Mouse (Mus musculus) adrenal gland, adult 18-20 months (tissue): ENCODE data around the gene Rhcg. TPM values are rescaled to one million over a fixed set of nuclear protein-coding genes. Genes with fewer than 3 reads are reported as not detected.
A peak's percentile ranks its signal among the peaks of the same experiment; 100 is the strongest.

Experiments
- DNase-seq, 2 experiments: peaks; one replicate each; pipeline ENCODE4 v3.0.0; 2021 to 2022; ENCODE audit warnings: low spot score in 2 of 2
- total RNA-seq, 2 experiments: library from RNA; stranded (reverse); gene quantifications; 1 replicate in 1 of 2; 2 replicates in 1 of 2; pipeline ENCODE4 v1.2.3; 2021

The Rhcg gene
- total RNA-seq, 2 experiments from 2014 or later: 13.8 to 22.0 TPM

DNA sequence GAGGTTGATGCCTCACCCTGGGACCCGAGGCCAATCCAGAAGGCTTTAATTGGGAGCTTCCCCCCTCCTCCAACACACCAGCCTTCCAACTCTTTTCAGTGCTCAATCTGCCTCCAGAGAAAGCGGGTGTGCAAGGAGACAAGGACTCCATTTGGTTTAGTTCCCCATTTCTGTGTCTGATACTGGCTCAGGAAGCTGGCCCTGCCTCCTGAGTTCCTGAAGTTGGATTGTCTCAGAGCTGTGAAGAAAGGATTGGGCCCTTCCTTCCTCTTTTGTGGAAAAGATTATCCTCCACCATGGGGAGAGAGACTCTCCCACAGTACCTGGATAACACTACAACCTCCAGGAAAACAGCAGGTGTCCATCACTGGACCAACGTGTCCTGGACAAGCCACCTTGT lies 10.7 kb downstream of the Rhcg start:
- no peak for DNase-seq

DNA sequence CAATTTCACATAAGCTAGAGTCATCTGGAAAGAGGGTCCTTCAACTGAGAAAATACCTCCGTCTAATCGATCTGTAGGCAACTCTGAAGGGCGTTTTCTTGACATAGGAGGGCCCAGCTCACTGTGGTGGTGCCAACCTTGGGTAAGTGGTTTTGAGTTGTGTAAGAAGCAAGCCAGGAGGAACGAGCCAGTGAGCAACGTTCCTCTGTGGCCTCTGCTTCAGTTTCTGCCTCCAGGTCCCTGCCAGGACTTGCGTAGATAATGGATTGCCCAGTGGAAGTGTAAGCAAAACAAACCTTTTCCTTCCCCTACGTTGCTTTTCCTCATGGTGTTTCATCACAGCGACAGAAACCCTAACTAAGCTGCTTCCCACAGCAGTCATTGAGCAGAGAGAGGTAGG lies 15.5 kb downstream of the Rhcg start:
- DNase-seq: no peak

DNA sequence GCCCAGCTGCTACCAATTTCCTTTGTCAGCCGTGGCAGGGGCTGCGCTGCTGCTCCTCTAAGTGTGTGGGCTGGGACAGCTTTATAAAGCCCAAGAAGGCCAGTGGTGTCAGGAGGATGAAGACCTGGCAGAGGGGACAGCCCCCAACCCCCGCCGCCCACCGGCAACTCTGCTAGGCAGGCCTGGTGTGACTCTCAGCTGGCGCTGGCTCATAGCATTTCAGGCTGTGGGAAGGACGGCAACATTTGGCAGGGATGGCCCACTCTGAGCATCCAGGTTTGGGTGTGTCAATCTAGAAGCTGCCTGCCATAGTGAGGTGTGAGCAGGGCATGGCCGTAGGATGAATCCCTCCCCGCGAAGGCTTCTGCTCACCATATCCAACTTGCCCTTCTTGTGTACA lies 17.3 kb downstream of the Rhcg start:
- no peak for DNase-seq

DNA sequence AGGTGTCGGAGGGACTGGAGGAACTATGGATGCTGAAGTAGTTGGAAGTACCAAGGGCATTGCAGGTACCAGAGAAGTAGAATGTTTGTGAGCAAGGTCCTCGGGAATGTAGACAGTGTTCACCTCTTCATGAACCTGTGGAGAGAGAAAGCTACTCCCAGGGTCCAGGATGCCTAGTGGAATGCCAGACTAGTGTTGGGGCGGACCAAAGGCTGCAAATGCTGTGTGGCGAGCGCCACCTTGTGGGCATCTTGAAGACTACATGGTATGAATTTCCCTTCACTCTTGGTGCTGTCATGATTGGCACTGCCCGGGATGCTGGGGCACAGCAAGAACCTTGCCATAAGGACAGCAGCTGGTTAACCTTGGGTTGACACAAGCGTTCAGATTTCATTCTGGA lies 22.6 kb downstream of the Rhcg start:
- DNase-seq: peak; percentile 66 to 77

DNA sequence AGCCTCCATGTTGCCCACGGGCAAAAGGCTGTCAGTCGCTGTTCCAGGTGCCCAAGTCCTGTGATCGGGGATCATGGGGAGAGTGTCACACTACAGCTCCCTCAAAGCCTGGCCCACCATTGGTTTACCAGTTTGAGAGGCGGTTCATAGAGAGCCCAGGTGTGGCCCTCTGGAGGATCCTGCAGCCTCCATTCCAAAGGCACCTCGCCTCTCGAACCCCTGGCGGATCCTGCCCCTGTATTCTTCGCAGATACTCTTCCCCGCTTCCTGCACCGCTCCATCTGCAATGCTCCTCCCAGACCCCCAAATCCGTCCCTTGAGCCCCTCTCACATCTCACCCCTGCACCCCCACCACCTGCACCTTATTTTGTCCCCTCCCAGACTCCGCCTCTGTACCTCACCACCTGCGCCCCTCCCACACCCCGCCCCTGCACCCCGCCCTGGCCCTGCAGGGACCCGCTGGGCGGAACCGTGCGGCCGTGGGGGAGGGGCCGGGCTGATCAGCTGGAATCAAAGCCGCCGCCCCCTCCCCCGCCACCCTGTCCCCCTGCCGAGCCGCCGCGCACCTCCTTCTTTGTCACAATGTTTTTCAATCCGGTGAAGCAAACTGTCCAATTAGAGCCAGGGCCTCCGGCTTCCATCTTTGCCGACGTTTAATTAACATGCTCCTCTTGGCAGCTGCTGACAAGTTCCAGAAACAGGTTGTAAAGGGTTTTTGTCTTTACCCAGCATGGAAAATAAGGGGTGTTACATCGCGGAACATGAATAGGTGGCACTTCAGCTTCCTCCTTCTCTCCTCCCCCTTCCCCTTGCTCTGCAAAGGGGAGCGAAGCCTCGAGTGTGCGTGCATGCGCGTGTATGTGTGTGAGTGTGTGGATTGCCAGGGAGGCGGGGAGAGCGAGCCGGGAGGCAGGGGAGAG lies 25.4 kb downstream of the Rhcg start:
- DNase-seq: no peak

DNA sequence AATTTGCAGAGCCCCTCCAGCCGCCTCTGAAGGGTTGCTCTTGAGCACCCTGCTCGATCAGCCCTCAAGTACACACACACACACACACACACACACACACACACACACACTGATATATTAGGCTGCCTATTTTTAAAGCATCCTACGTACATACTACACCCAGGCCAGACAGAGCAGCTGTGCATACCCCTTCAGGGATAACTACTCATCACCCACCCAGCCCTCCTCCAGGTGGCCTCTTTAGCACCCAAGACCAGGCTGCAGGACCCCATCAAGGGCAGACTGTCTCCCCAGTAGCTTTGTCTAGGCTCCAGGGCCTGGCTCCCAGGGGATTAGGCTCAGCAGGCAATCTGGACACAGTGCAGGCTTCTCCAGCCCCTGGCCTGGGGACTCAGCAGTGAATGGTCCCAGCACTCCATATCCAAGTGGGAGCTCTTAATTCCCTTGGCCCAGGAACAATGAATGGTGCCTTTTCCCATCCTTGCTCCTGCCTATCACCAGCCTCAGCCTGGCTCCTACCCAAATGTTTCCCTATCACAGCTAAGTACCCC lies 26.8 kb downstream of the Rhcg start:
- no peak for DNase-seq

DNA sequence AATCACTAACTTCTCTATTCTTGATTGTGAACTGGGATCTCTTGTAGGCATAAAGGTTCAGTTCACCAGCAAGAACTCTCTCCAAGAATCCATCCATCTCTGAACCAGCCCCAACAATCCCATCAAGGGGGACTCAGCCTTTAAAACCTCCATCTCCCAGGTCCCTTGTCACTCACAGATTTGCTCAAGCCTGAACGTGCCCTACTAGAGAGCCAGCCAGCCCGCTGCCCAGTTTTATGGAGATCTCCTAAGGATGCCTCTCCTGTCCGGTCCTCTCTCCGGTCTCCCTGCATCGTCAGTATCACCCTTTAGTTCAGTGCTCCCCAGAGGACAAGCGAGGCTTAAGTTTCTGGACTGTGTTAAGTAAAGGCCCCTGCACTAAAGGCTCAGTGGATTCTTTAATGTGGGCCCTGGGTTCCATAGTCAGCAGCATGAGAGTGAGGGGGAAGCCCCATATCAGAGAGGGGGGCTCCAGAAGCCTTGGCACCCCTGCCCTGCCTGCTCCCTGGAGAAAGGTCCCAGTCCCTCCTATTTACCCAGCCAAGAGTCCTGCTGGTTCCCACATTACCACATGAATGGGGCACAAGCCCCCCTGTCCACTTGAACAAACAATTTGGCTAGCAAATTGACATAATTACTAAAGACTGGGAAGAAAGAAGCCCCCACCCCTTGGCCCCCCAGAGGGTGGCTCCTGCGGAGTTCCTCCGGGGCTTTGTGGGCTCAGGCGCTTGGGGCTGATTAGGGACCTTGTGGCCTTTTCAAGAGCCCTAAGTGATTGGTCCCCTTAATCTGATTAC lies 27.5 kb downstream of the Rhcg start:
- DNase-seq: no peak

DNA sequence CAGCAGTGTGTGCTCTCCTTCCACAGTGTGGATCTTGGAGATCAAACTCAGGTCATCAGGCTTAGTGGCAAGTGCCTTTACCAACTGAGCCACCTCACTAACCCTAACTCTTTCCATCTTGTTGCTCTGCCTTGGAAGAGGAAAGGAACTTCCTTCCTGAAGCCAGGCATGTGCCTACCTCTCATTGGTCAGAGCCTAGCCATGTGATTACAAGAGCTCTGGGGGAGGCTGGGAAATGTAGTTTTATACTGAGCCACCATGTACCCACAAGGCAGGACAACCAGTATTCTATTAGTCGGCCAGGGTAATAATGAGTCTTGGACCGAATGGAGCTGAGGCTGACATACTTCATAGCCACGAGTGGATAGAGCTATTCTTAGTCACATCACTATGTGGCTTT lies 29.2 kb downstream of the Rhcg start:
- DNase-seq: no peak

DNA sequence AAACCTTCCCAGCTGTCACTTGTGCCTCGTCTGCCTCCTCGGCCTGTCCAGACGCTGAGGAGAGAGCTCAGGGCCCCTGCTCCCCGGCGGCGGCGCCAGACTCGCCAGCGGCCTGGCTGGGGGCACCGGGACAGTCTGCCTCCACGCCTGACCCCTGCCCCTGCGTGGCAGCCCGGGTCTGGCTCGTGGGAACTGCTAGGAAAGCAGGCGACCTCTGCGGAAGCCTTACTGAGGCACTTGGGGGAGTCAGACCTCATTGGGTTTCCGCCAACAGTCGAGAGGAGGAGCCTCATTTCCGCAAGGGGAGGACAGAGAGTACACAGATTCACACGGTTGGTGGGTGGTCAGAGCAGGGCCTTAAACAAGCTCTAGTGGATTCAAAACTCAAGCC lies 38.6 kb downstream of the Rhcg start:
- no peak for DNase-seq

DNA sequence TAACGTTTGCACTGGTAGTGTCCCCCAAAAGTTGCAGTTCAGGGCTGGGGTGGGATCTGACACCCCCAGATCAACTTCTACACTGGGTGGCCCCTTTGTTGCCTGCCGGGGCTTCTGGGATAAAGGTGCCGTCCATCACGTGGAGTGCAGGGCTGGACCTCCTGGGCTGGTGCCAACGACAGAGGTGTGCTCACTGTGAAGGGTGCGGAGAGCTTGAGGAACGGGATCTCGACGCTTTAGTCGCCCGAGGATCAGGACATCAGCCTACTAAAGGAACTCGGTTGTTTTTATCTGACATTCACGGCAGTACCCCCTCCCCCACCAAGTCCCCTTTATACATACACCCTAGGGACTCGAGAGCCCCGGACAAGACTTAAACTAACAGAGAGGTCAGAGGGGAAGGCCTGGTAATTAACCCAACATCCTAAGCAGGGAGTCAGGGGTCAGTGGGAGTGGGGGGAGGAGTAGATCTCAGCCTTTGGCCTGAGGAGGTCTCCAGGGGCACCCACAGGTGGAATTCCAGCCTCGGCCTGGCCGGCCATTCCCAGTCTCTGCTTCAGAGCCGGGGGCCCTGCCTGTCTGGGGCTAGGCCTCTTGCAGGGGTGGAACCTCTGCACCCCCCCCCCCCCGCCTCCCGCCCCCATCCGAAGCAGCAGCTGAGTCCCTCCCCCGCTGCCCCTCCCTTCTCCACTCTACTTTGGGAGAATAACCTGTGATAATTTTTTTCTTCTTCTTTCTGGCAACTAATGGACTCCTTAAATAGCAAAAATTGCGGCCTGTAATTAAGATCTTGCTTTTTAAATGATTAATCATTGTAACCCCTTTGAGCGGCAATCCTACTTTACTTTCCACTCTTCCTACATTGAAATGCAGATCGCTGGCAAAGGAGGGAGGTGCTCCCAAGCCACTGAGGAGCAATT lies 39.3 kb downstream of the Rhcg start:
- no peak for DNase-seq

DNA sequence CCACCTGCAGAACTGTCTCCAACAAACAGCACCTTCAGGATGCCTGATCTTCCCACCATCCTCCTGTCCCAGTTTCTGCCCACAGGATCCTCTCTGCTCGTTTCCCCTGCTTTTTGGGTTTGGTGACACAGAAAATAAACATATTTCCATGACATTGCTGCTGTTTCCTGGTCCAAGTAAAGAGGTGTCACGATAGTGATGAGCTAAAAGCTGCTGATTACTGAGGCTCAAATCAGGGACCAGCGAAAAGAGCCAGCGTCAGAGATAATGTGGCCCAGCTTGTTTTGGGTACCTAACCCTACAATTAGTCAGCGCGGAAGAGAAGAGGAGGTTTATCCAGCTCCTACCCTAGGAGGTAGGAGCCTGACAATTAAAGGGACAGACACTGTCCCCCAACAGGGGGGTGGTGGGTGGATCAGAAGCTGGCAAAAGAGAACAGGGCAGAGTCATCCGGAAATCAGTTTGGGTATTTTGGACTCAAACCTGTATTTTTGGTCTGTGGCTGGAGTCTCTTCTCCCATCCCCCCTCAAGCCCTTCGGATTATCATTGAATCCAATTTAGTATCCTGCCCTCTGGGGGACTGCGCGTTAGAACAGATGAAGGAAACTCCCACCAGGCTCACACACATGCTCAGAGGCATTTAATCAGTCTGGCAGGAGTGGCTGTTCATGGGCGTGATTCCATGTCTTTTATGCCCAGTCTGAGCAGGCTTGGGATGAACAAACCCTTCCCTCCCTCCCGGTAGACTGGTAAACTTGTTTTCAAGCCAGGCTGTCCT lies 40.2 kb downstream of the Rhcg start:
- no peak for DNase-seq

DNA sequence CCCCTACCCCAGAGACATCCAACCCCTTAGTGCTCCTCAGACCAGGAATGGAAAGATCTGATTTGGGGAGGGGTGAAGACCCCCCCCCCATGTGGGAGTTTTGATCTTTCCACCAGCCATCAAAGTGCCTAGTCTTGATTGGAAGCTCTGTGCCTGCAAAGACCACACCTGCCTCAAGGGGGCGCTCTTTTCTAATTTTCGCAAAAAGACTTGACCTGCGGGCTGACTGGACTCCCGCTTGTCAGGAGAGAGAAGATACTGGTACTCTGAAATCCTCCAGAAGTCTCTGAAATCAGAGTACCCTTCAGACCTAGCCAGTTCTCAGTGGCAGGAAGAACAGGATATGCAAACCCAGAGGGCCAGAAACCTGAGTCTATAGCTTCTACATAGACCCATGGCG lies 40.8 kb downstream of the Rhcg start:
- DNase-seq: peak; percentile 48 to 62

DNA sequence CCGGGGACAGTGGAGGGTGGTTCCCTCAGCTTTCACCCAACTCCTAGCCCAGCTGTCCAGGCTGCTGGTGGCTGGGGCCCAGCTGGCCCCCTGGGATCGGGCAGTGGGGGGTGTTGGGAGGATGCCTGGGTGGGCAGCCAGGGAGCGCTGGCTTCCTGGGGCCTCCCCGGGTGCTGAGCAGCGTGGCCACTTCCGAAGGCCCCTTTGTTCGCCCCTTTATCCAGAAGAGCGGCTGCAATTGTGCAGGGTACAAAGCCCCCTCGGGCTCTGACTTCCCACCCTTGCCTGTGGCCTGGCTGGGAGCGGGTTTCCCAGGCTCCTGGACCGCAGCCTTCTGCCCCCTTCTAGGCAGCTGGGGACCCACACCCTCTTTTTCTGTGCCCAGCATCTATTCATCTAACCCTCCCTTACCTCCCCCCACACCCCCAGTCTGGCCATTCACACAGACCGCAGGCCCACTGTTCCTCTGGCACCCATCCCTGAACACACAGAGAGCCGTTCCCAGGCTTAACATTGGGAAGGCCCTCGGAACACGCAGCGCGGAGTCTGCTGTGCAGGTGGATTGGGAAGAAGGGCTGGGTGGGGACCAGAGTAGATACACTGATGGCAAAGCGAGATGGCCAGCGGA lies 45.2 kb downstream of the Rhcg start:
- DNase-seq: no peak

DNA sequence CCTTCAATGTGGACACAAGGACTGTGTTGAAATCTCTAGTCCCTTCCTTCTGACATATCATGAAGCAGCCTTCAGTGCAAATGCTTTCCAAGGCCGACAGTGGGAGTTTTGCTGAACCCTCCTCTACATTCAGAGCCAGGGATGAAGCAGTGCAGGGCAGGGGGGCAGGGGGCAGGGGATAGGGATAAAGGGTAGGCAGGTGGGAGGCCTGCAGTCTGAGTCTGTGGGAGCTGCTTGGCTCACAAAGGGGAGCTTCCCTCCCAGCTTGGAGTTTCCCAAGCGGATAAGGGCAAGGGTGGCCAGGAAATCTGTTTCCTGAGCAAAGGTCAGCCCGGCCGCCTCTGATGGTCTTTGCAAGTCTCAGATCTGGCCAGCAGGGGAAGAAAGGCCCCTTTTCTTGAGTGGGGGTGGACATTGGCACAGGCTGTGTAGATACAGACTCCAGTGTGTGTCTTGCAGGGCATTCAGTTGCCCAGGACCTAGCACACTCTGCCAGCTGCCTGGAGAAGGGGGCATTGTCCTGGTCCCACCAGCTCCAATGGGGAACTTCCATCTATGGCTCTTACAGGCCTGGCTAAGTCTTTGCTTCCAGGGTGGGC lies 48.4 kb downstream of the Rhcg start:
- no peak for DNase-seq

DNA sequence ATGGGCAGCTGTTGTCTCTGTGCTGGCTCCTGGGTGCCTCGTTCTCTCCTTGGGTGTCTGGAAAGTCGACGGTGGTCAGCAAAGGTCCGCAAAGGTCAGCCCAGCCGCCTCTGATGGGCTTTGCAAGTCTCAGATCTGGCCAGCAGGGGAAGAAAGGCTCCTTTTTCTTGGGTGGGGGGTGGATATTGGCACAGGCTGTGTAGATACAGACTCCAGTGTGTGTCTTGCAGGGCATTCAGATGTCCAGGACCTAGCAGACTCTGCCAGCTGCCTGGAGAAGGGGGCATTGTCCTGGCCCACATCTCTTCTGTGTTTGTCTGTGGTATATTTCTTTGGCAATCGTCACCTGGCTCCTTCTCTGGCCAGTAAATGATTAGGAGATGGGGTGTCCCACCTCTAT lies 49.2 kb downstream of the Rhcg start:
- DNase-seq: no peak

DNA sequence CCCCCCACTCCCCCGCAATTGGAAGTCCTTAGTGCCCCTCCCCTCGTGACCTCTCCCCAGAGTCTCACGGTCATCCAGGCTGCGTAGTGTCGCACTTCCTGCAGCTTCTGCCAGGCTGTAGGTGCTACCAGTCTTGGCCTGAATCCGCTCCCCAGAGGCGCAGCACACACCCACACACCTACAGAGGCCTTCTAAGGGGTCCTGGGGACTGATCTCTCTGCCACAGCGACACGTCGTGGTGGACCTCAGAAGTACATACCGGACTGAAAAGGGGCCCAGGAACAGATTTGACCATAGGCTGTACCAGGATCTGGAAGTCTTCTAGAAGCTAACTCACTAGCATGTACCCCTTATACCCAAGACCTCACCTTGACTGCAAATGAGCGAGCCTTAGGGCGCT lies 53.8 kb downstream of the Rhcg start:
- no peak for DNase-seq

DNA sequence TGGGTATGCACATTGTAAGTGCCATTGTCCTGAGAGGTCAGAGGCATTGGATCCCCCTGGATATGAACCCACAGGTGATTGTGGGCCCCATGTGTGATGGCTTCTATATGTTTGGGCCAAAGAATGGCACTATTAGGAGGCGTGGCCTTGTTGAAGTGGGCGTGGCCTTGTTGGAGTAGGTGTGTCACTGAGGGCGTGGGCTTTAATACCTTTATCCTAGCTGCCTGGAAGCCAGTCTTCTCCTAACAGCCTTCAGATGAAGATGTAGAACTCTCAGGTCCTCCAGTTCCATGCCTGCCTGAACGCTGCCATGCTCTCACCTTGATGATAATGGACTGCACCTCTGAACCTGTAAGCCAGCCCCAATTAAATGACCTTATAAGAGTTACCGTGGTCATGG lies 55.1 kb downstream of the Rhcg start:
- no peak for DNase-seq

DNA sequence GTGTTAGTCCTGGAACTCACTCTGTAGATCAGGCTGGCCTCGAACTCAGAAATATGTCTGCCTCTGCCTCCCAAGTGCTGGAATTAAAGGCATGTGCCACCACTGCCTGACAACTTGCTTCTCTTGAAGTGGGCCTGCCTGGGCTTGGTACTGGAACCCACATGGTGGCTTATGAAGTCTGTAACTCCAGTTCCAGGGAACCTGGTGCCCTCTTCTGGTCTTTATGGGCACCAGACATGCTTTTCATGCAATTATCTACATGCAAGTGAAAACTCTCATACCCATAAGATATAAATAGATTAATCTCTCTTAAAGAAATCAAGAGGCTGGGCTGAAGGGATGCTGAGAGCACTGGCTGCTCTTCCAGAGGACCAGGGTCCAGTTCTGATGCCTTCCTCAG lies 58.8 kb downstream of the Rhcg start:
- DNase-seq: no peak

DNA sequence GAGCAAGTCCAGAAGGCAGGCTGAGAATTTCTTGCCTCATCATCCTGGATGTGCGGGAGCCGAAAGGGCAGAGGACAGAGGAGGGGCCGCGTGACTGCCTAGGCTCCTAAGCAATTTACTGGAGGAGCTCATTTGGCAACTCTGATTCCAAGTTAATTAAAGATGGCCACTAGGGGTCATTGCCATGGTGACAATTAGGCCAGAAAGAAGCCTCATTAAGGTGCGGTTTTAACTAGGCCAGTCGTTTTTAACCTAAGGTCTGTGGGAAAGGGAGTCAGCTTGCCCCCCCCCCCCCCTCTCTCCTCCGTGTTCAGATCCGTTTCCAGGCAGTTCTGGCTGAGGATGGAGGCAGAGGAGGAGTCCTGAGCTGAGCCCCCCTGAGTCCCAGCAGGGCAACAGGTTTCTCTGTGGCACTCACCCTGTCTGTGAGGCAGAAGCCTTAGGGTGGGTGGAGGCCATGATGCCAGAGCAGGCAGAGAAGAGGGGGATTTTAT lies 59.7 kb downstream of the Rhcg start:
- DNase-seq: no peak
